Mouse (Mus musculus) kidney, postnatal 25 days (tissue): ENCODE data around the gene Msl1.

Source experiments
- DNase-seq, 2 experiments: peaks; one replicate each; pipeline ENCODE4 v3.0.0; 2021; ENCODE audit warnings: mixed read lengths in 2 of 2

The Msl1 gene

DNA sequence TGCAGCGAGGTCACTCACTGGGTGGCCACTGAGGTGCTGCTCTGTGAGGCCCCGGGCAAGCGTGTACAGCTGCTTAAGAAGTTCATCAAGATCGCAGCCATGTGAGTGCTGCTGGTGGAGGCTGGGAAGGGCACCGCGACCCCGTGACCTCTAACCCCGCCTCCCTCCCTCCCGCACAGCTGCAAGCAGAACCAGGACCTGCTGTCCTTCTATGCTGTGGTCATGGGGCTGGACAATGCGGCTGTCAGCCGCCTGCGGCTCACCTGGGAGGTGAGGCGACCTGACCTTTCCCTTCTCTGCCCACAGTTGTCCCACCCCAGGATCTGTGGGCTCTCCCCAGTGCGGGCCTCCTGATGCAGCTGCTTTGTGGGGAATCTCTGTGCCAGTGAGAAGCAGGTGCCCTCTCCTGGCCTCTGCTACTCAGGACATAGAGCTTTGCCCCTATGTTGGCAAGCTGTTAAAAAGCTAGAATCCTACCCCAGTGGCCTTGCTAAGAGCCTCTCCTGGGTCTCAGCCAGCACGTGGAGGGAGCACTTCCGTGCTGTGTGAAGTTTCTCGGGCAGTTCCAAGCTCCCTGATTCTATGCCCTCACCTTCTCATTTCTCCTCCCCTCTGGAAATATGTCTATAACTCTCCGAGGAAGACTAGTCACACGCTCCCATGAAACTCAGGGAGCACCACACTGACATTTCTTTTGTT is 54.0 kb downstream of the Msl1 start:
- DNase-seq = no peak

DNA sequence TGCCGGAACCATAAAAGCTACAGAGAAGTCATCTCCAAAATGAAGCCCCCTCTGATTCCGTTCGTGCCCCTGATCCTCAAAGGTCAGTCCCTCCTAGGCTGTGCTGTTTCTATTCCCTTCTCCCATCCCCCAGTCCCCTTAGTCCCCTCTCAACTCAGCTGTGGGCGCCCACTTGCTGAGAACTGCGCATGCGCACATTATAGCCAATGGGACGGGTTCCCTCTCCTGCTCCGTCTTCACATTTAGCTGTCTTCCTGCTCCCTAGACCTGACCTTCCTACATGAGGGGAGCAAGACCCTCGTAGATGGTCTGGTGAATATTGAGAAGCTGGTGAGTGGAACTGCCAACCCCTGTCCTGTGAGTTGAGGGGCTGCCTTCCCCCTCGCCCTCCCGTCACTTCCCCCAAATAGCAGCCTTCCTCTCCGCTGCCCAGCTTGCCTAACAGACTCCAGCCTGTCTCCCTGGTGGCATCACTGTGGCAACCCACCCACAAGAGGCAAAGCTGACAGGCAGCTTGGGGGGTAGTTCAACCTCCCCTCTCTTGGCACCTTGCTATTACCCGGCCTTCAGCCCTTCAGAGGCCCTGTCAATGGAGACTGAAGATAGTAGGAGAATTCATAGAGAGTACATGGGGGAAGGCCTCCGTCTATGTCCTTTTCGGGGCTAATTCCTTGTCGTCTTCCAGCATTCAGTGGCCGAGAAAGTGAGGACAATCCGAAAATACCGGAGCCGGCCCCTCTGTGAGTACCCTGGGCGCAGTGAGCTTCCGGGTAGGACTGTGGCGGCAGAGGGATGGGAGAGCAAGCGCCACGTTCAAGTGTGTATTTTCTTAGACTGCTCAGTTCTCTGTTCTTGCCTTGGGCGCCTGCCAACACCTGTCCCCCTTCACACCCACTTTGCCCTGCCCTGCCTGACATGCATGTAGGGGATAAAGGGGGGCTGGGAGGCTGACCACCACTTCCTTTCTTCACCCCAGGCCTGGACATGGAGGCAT is 55.1 kb downstream of the Msl1 start:
- DNase-seq = no peak

DNA sequence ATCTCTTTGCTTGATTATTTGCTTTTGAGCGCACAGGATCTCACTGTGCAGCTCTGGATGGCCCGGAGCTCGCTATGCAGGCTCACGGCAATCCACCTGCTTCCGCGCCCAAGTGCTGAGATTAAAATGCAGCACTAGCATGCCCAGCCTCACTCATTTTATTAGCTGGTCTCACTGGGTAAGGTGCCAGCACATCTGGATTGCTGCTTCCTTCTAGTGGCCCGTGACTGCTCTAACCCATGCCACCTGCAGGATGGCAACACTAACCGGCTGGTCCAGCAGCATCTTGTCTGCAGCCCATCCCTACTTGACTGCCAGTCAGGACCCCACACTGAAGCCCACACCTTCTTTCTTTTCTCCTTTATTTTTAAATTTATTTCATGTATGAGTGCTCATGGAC is 58.8 kb downstream of the Msl1 start:
- DNase-seq = peak; percentile 44 to 56

DNA sequence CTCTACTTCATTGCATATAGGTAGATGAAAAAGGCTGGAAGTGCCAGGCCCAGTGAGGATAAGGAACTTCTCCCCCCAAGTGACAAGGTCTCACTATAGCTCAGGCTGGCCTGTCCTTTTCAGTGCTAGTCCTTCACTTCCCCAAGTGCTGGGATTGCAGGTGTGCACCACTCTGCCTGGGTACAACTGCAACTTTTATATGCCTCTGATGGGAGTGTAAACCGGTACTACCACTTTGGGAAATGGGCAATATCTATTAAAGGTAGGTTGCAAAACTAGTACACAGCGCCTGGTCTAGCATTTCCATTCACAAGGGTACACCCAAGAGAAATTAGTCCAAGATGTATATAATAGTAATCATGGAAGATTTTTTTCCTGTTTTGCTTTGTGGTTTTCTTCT is 59.3 kb downstream of the Msl1 start:
- peak in 1 of 2 experiments; percentile 23 for DNase-seq
